Mouse (Mus musculus): ENCODE measurements at regions not wholly inside any gene's neighbourhood (a gene's known extent, or its start where the extent isn't known, plus 50 kb on each side); places are given as distances from the start of the nearest gene placed in this dataset.

DNA sequence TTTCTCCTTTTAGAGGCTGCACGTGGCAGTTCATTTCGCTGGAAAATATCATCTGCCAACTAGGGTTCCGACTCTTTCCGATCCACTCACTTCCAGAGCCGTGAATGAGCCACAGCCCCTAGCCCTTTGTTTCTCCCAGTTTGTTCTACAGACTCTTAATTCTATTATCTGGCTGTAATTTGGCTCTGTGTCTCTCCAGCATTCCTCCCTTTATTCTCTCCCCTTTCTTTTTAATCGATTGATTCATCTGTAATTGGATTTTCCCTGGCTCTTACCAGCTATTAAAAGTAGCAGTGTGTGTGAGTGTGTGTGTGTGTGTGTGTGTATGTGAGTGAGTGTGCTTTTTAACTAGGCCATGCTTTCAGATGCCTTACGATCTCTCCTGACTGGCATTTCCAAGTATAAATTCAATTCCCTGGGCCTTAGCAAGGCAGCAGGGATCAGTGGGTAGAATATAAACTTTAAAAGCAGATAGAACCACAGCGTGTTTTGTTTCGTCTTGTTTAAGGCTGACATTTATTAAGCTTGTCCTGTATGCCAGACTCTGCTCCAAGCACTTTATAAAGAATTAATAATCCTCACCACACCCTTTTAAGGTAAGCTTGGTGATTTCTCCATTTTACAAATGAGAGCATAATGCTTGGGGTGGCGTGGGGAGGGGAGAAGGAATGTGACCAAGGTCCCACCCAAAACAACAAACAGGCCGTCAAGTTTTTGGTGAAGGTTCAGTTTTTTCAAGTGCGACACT is 144.1 kb upstream of the Cpeb2 start:
- no peak for DNase-seq (ENCODE audit: low spot score in 2 of 2)

- DNase-seq (ENCODE audit: low spot score in 2 of 2) = no peak
Observed at GRCm38 (mm10) chr5:43089475-43089874, 143.5 kb upstream of the Cpeb2 start.

DNA sequence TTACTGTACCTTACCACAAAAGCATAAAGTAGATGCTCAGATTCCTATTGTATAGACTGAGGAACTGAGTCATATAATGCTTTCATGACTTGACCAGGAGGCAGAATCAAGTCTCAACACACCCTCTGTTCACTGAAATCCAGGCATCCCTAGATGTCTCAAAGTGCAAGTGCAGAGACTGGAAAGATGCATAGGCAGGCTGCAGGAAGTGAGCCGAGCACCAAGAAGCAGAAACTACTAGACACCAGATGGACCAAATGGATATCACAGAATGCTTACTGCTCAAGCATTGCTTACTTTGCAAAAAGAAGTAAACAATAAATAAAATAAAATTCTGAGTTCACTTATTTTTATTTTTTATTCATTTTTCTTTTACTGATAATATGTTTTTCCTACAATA is 143.0 kb upstream of the Cpeb2 start:
- DNase-seq (ENCODE audit: low spot score in 2 of 2) = no peak

DNA sequence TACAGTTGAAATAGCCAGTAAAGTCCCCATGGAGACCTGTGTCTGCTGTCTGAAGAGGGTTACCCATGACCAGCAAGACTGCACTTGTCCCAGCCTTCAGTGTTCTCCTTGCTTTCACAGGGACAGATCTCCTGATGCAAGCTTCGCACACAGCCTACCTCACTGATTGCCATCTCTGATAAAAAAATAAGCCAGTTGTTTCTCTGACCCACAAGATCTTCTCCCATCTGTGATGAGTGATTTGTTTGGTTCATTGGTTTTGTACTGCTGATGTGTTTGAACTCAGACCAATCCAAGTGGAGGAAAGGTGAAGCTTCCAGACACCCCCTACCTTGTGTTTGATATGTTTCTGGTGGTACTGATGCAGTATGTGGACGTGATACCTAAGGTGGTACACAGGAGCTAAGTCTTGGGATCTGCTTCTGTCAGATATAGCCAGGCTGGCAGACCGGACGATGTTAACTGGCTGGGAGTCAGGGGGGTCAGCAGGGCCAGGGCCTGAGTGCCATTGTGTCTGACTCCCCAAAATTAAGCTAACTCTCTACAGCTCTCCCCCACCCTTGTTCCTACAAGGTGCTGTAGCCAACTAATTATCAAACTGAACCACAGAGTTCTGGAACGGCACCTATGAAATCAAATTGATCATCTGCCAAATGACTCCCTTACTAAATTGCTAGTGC is 139.2 kb upstream of the Cpeb2 start:
- DNase-seq (ENCODE audit: low spot score in 2 of 2) = no peak

DNA sequence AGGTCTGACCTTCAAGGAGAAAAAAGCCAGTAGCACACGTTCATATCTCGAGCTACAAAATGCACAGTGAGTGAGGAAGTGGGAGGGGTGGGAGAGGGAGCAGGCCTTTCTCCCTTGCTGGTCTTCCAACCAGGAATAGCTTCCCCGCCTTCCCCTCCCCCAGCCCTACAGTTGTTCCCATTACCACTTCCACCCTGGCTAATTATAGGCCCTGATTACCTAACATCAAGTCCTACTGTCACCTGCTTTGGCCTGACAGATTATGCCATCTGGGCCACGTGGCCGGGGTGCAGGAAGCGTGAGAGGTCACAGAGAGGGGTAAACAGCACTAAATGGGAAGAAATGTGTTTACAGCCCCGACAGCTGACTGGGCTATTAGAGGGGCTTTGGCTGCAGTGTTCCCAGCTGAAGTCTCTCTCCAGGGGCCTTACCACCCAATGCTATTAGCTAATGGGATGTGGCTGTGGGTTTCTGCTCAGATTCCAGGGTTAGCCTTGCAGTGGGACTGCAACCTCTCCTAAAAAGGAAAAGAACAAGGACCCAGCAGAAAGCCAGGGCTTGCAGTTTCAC is 138.6 kb upstream of the Cpeb2 start:
- no peak for DNase-seq (ENCODE audit: low spot score in 2 of 2)

DNA sequence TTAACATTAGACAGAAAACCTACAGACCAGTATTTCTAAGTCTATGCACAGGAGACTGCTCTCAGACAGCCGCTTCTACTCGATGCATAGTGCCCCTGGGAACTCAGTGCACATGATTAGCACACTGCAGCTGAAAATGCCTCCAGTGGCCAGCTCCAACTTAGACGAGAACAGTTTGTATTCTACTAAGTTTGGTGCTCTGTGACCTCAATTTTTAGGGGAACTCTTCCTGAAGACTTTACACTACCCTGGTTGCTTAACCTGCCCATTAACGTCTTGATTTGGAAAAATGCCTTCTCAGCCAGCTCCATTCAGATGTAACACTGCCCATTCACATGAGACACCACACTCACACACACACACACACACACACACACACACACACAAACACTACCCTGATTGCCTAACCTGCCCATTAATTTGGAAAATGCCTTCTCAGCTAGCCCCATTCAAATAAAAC is 130.9 kb upstream of the Cpeb2 start:
- no peak for DNase-seq (ENCODE audit: low spot score in 2 of 2)

GRCm38 (mm10) chr5:43102590-43102989 is 130.4 kb upstream of the Cpeb2 start:
- no peak for DNase-seq (ENCODE audit: low spot score in 2 of 2)

DNA sequence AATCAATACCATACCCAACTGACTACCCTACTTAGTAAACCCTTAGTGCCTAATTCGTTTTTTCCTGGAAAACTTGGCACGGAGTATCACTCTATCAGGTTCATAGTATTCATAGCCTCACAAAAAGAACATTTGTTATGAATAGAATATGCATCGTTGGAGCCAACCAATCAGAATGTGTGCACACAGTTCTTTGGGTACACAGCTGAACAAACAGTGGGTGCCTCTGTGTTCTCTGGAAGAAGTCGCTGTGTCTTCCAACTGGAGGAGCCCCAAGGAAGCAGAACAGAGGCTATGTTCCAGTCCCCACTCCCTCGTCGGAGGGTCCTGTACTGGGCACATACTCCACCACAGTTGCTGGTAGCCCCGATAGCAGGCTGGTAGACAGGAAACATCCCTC is 129.2 kb upstream of the Cpeb2 start:
- peak in 1 of 2 experiments; percentile 68 for DNase-seq (ENCODE audit: low spot score in 2 of 2)

DNA sequence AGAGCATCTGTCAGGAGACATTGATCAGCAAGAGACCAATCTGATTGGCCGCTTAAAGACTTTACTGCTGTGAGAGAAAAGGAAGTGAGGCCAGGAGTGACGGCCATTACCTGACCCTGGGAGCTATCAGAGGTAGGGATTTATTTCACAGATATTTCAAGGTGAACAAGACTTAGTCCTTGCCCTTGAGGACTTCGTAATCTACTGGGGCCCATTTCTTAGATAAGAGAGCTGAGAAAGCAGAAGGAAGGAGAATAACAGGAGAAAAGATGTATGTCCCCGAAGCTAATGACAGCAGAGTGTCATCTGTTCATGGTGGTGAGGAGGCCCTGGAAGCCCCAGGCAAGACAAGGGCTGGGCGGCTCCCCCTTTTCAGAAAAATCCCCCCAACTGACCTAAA is 127.4 kb upstream of the Cpeb2 start:
- no peak for DNase-seq (ENCODE audit: low spot score in 2 of 2)

GRCm38 (mm10) chr5:43107436-43108259 is 125.3 kb upstream of the Cpeb2 start:
- DNase-seq (ENCODE audit: low spot score in 2 of 2) = no peak

GRCm38 (mm10) chr5:43108260-43108589 is 124.7 kb upstream of the Cpeb2 start:
- DNase-seq (ENCODE audit: low spot score in 2 of 2) = no peak

GRCm38 (mm10) chr5:43110122-43110521 is 122.8 kb upstream of the Cpeb2 start:
- no peak for DNase-seq (ENCODE audit: low spot score in 2 of 2)

DNA sequence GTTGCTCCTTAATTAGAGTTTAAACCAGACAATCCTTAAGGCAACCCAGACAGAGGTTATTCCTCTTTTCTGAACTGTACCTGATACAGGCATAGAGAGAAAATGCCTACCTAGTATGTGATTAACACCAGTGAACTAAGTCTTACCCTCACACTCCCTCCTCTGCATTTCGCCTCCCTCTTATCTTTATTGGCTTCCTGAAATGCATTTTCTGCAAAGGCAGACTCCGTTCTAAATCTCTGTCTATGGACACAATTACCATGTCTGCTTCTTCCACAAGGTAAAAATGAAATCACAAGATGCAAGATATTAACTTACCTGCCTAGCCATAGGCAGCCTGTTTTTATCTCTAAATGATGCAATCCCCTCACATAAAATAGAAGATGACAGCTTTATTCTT is 121.2 kb upstream of the Cpeb2 start:
- no peak for DNase-seq (ENCODE audit: low spot score in 2 of 2)

DNA sequence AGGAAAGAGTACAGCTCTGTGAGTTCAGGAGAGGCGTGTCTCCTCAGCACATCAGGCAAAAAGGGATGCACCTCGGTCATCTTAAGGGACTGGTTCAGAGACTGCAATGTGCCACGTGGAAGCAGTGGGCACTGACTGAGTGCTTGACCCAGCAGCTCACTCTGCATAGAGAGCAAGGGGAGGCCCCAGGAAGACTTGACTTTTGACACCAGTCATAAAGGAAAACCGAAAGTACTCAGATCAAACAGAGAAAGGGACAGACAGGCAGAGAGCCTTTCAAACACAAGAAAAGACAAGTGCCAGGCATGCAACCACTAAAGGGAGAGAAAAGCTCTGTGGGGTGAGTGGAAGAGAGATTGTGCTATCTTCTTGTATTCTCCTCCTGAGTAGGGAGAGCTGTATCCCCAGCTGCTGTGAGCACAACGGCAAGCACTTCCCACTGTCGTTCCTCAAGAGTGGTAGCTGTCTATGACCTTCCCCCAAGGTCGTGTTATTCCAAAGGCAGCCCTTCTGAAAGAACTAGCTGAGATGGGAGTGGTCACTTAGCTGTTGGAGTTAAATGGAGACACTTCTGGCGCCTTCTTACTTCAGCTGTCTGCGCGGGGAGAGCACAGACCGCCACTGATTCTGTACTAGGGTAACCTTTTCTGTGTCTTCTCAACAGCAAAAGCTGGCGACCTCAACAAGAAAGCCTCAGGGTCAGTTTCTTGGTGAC is 119.4 kb upstream of the Cpeb2 start:
- no peak for DNase-seq (ENCODE audit: low spot score in 2 of 2)

- no peak for DNase-seq (ENCODE audit: low spot score in 2 of 2)
Observed at GRCm38 (mm10) chr5:43115507-43115906, 117.5 kb upstream of the Cpeb2 start.

GRCm38 (mm10) chr5:43116821-43117220 is 116.1 kb upstream of the Cpeb2 start:
- no peak for DNase-seq (ENCODE audit: low spot score in 2 of 2)

DNA sequence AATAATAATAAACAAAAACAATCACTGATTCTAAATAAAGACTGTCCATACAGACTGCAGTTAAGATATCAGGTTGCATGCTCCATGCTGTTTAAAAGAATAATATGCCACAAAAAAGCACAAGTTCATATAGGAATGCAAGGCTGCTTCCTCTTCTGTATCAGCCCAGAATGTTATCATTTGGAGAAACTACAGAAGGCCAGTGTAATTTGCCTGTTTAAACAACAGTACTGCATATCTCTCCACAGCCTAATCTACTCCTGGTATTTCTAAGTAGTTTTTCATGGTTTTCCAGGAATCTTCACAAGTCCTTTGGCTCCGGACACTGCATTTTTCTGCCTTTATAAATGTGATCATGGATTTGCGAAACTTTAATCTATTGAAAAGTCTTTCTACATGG is 111.9 kb upstream of the Cpeb2 start:
- DNase-seq (ENCODE audit: low spot score in 2 of 2) = no peak

DNA sequence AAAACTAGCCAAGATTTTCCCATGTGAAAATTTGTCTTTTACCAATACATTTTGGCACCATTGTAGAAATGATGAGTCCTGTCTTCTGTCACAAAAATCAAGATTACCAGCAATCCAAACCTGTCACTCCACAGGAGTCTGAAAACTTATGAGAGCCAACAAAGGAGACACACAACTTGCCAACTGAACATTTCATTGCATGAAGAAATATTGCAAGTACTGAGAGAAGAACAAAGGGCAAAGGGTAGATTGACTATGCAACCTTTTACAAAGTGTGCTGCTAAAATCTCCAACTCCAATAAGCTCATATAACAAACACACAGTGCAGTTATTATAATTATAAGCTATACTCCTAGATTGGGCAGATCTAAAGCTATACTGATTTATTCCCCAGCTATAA is 108.7 kb upstream of the Cpeb2 start:
- no peak for DNase-seq (ENCODE audit: low spot score in 2 of 2)

GRCm38 (mm10) chr5:43125774-43126536 is 107.0 kb upstream of the Cpeb2 start:
- DNase-seq (ENCODE audit: low spot score in 2 of 2) = no peak

GRCm38 (mm10) chr5:43130377-43130776 is 102.6 kb upstream of the Cpeb2 start:
- DNase-seq (ENCODE audit: low spot score in 2 of 2) = no peak

Data from layer of hippocampus, postnatal 14 days (tissue).